Mouse (Mus musculus) CH12.LX (cell line): ENCODE results near the gene Kmt5a. TPM values are rescaled to one million over a fixed set of nuclear protein-coding genes. Genes with fewer than 3 reads are reported as not detected.

ENCODE experiments used
- DNase-seq: peaks from one replicate; pipeline ENCODE4 v3.0.0-alpha.2; 2013; ENCODE audit errors: extremely low read depth
- H3K27ac ChIP-seq: 2 replicates; pipeline ENCODE4 v1.5.1; 2012; ENCODE audit warnings: low read depth, mild to moderate bottlenecking, control low read depth, moderate library complexity; ENCODE audit not compliant: insufficient read depth
- H3K27me3 ChIP-seq: replicated peaks from 2 replicates; pipeline ENCODE3; 2012; ENCODE audit warnings: inconsistent platforms
- H3K36me3 ChIP-seq, 2 experiments: replicated peaks in 1 of 2; 2 replicates each; pipeline versions ENCODE3 to v1.6.1; 2012; ENCODE audit warnings: inconsistent platforms in 1 of 2, low read length in 1 of 2, mild to moderate bottlenecking in 1 of 2, mixed read lengths in 1 of 2, moderate library complexity in 1 of 2; ENCODE audit not compliant: control insufficient read depth in 1 of 2, insufficient read depth in 1 of 2
- H3K4me1 ChIP-seq, 2 experiments: 2 replicates each; pipeline ENCODE4 v1.6.1; 2012; ENCODE audit warnings: inconsistent platforms in 1 of 2, moderate library complexity in 1 of 2; ENCODE audit not compliant: insufficient read depth in 2 of 2, control insufficient read depth in 1 of 2
- H3K4me2 ChIP-seq: 2 replicates; pipeline ENCODE4 v1.6.1; 2012; ENCODE audit warnings: low read depth, mild to moderate bottlenecking, control low read depth; ENCODE audit not compliant: poor library complexity, insufficient read depth, severe bottlenecking
- H3K4me3 ChIP-seq, 3 experiments: fragments of 150-350 bp in 1 of 3; sonication (generic) in 1 of 3; replicated peaks in 1 of 3; 2 replicates each; pipeline versions ENCODE3 to v1.5.1; 2011 to 2012; ENCODE audit warnings: low read depth in 2 of 3, low read length in 2 of 3, mild to moderate bottlenecking in 2 of 3, moderate library complexity in 2 of 3, control low read depth in 1 of 3, improper control_type of control experiment in 1 of 3, inconsistent platforms in 1 of 3, mixed read lengths in 1 of 3; ENCODE audit not compliant: poor library complexity in 1 of 3
- H3K79me2 ChIP-seq: replicated peaks from 2 replicates; pipeline ENCODE4 v1.6.1; 2012; ENCODE audit warnings: mild to moderate bottlenecking, moderate library complexity; ENCODE audit not compliant: control insufficient read depth, poor library complexity, insufficient read depth, severe bottlenecking; ENCODE audit errors: extremely low read depth
- H3K9ac ChIP-seq: 2 replicates; pipeline ENCODE4 v1.6.1; 2012; ENCODE audit warnings: low read depth, mild to moderate bottlenecking, control low read depth, moderate library complexity; ENCODE audit not compliant: insufficient read depth
- H3K9me3 ChIP-seq: replicated peaks from 2 replicates; pipeline ENCODE3; 2012; ENCODE audit warnings: low read length, inconsistent platforms, mixed read lengths
- BHLHE40 ChIP-seq: IDR thresholded peaks from 2 replicates; pipeline ENCODE4 v1.6.1; 2011; ENCODE audit warnings: mild to moderate bottlenecking, low read depth, low read length, improper control_type of control experiment
- CHD2 ChIP-seq: IDR thresholded peaks from 2 replicates; pipeline ENCODE4 v1.6.1; 2011; ENCODE audit warnings: low read length, improper control_type of control experiment
- CTCF ChIP-seq, 2 experiments: IDR thresholded peaks in 1 of 2; conservative IDR thresholded peaks in 1 of 2; 2 replicates each; pipeline ENCODE4 v1.5.1; 2011 to 2012; ENCODE audit warnings: low read depth in 2 of 2, low read length in 2 of 2, improper control_type of control experiment in 1 of 2, inconsistent platforms in 1 of 2, mild to moderate bottlenecking in 1 of 2, moderate library complexity in 1 of 2
- E2F4 ChIP-seq: IDR thresholded peaks from 2 replicates; pipeline ENCODE4 v1.6.1; 2011; ENCODE audit warnings: low read depth, low read length, improper control_type of control experiment; ENCODE audit not compliant: insufficient replicate concordance
- ELF1 ChIP-seq: IDR thresholded peaks from 2 replicates; pipeline ENCODE4 v1.6.1; 2014; ENCODE audit warnings: low read depth, mild to moderate bottlenecking, inconsistent platforms, low read length, improper control_type of control experiment
- EP300 ChIP-seq: IDR thresholded peaks from 2 replicates; pipeline ENCODE4 v1.6.1; 2011; ENCODE audit warnings: low read length, improper control_type of control experiment
- JUN ChIP-seq: IDR thresholded peaks from 2 replicates; pipeline ENCODE4 v1.6.1; 2011; ENCODE audit warnings: low read depth, mild to moderate bottlenecking, low read length, improper control_type of control experiment, moderate library complexity; ENCODE audit not compliant: insufficient read depth
- JUND ChIP-seq: conservative IDR thresholded peaks from 2 replicates; pipeline ENCODE4 v1.6.1; 2011; ENCODE audit warnings: low read depth, low read length, improper control_type of control experiment
- MAFK ChIP-seq: IDR thresholded peaks from 2 replicates; pipeline ENCODE4 v1.6.1; 2011; ENCODE audit warnings: low read length, improper control_type of control experiment; ENCODE audit not compliant: insufficient replicate concordance
- MAZ ChIP-seq: IDR thresholded peaks from 2 replicates; pipeline ENCODE4 v1.6.1; 2012; ENCODE audit warnings: low read depth, mild to moderate bottlenecking, inconsistent platforms, low read length, improper control_type of control experiment, moderate library complexity
- MEF2A ChIP-seq: IDR thresholded peaks from 2 replicates; pipeline ENCODE4 v1.6.1; 2014; ENCODE audit warnings: low read depth, mild to moderate bottlenecking, inconsistent platforms, low read length, improper control_type of control experiment, borderline replicate concordance
- NELFE ChIP-seq: IDR thresholded peaks from 2 replicates; pipeline ENCODE4 v1.6.1; 2011; ENCODE audit warnings: low read depth, low read length, improper control_type of control experiment
- NRF1 ChIP-seq: IDR thresholded peaks from 2 replicates; pipeline ENCODE4 v1.6.1; 2014; ENCODE audit warnings: low read depth, mild to moderate bottlenecking, inconsistent platforms, low read length, improper control_type of control experiment, moderate library complexity
- POLR2A ChIP-seq: IDR thresholded peaks from 2 replicates; pipeline ENCODE4 v1.6.1; 2011; ENCODE audit warnings: low read depth, mild to moderate bottlenecking, improper control_type of control experiment, low read length
- POLR2AphosphoS2 ChIP-seq: IDR thresholded peaks from 2 replicates; pipeline ENCODE4 v1.6.1; 2011; ENCODE audit warnings: low read depth, low read length, improper control_type of control experiment
- RCOR1 ChIP-seq: conservative IDR thresholded peaks from 2 replicates; pipeline ENCODE4 v1.6.1; 2012; ENCODE audit warnings: low read depth, mild to moderate bottlenecking, inconsistent platforms, low read length, improper control_type of control experiment
- SIN3A ChIP-seq: IDR thresholded peaks from 2 replicates; pipeline ENCODE4 v1.6.1; 2012; ENCODE audit warnings: low read length, improper control_type of control experiment, inconsistent platforms
- TCF12 ChIP-seq: IDR thresholded peaks from 2 replicates; pipeline ENCODE4 v1.6.1; 2014; ENCODE audit warnings: low read depth, mild to moderate bottlenecking, inconsistent platforms, low read length, improper control_type of control experiment
- UBTF ChIP-seq: IDR thresholded peaks from 2 replicates; pipeline ENCODE4 v1.6.1; 2012; ENCODE audit warnings: low read depth, mild to moderate bottlenecking, inconsistent platforms, low read length, improper control_type of control experiment, moderate library complexity
- ZKSCAN1 ChIP-seq: IDR thresholded peaks from 2 replicates; pipeline ENCODE4 v1.6.1; 2012; ENCODE audit warnings: low read depth, inconsistent platforms, low read length, improper control_type of control experiment, borderline replicate concordance
- dilution Hi-C: fragments of 300-500 bp; cut with MboI; formaldehyde crosslinking; loops from 2 replicates; pipeline ENCODE4 v1.14.3; 2020; ENCODE audit warnings: low sequenced_read_pairs; ENCODE audit not compliant: extremely low pct_unique_long_range_greater_than_20kb, extremely low pct_ligation_motif_present
- in situ Hi-C: fragments of 300-500 bp; cut with MboI; formaldehyde crosslinking; loops from 3 replicates; pipeline ENCODE4 v1.14.3; 2019; ENCODE audit warnings: low sequenced_read_pairs, low pct_ligation_motif_present, low pct_unique_long_range_greater_than_20kb, mixed read lengths
- polyA plus RNA-seq: library from polyadenylated mRNA; unstranded; fragments of >175 nt; gene quantifications from 2 replicates; pipeline ENCODE4 v1.2.1, GENCODE M21; 2012; ENCODE audit warnings: low read depth; ENCODE audit not compliant: insufficient read length
- total RNA-seq, 2 experiments: library from RNA; depleted of rRNA; stranded (reverse); fragments of 300-350 nt in 1 of 2; fragments of >200 nt in 1 of 2; gene quantifications; 2 replicates each; pipeline ENCODE4 v1.2.3; 2012 to 2014

The Kmt5a gene
- total and polyA plus RNA-seq, 3 experiments = 55.3 to 151 (median 62.8) TPM

DNA sequence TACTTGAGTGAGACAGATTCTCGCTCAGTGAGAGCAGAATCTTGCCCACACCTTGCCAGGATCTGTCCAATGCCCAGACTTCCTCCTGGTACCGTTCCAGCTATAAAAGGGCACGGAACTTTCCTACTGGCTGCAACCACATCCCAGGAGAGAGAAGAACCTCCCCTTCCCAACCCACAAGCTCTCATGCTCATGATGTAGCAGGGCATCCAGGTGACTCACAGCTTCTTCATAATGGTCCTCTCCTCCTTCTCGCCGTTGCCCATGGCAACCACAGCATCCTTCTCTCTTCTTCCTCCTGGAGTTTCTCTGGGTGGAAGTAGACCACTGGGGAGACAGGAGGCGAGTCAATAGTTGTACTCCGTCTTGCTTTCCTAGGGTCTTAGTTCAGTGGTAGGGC is 28.6 kb downstream of the Kmt5a start:
- peak overlapping the region; percentile 28 for H3K27ac ChIP-seq
- DNase-seq = no peak
- no peaks in the 10 kb centered on the region for H3K27me3 ChIP-seq
- no peak overlapping the region for H3K4me2 ChIP-seq
- no peak overlapping the region for H3K4me3 ChIP-seq
- TF ChIP-seq POLR2AphosphoS2 (0 out of 2 replicates have a peak, but pooled peaks have one; percentile 45), E2F4 (no peak)
- peaks cover 80 to 83% of the 10 kb centered on the region in 2 experiments for H3K36me3 ChIP-seq
- H3K9me3 ChIP-seq = peaks cover 11% of the 10 kb centered on the region
- H3K9ac ChIP-seq = no peak overlapping the region
- peaks cover 20 to 65% of the 10 kb centered on the region in 2 experiments for H3K4me1 ChIP-seq
- in situ Hi-C loops (no loop called here), dilution Hi-C loops (no loop called here)
- peaks cover 75% of the 10 kb centered on the region for H3K79me2 ChIP-seq

DNA sequence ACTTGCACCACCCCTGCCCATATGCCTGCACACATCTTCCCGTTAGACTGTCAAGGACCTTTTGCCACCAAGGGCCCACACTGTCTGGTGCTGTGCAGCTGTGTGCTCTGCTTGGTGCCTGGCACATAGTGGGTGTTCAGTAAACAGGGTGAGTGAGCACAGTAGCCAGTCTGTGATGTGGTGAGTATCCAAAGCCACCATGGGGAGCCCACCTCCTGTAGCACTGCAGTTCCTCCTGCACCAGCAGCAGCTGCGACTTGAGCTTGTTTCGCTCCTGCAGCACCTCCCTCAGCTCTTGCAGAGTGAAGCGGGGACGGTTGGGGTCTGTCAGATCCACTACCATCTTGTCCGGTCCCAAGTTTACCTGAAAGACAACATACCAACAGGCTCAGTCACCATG is 29.8 kb downstream of the Kmt5a start:
- DNase-seq = no peak
- peaks cover 86% of the 10 kb centered on the region for H3K79me2 ChIP-seq
- in situ Hi-C loops = no loop called here
- H3K9me3 ChIP-seq = peaks cover 18% of the 10 kb centered on the region
- H3K27me3 ChIP-seq = no peaks in the 10 kb centered on the region
- no peak overlapping the region for H3K4me3 ChIP-seq
- H3K9ac ChIP-seq = no peak overlapping the region
- dilution Hi-C loops = no loop called here
- no peak for TF ChIP-seq EP300
- TF ChIP-seq POLR2A = no peak
- no peak for TF ChIP-seq MAFK
- TF ChIP-seq CTCF (conservative IDR thresholded peaks at IDR 0.05 in 1 of 2, IDR thresholded peaks at IDR 0.05 in 1 of 2; ENCODE audit: low read depth in 2 of 2, low read length in 2 of 2) = no peak
- no peak for TF ChIP-seq MAZ
- TF ChIP-seq CHD2 = no peak
- no peak for TF ChIP-seq JUND
- no peak for TF ChIP-seq JUN
- no peak for TF ChIP-seq NRF1
- no peak for TF ChIP-seq ELF1
- TF ChIP-seq NELFE = no peak
- no peak for TF ChIP-seq RCOR1
- TF ChIP-seq MEF2A = no peak
- no peak for TF ChIP-seq POLR2AphosphoS2
- TF ChIP-seq BHLHE40 = no peak
- no peak for TF ChIP-seq SIN3A
- TF ChIP-seq ZKSCAN1 = no peak
- no peak for TF ChIP-seq UBTF
- no peak for TF ChIP-seq TCF12
- no peak overlapping the region for H3K4me2 ChIP-seq
- peak overlapping the region; percentile 76 for H3K27ac ChIP-seq
- peaks cover 20 to 70% of the 10 kb centered on the region in 2 experiments for H3K4me1 ChIP-seq
- peaks cover 80 to 84% of the 10 kb centered on the region in 2 experiments for H3K36me3 ChIP-seq
